Mouse (Mus musculus) CD4-positive, CD25-positive, alpha-beta regulatory T cell, adult 4 months (primary cell): ENCODE results near the gene 2610301B20Rik. TPM values are rescaled to one million over a fixed set of nuclear protein-coding genes. Genes with fewer than 3 reads are reported as not detected.
"Not testable (repeated sequence)": the region's sequence is repeated elsewhere in the genome, so short reads cannot be mapped to it uniquely, and the experiment has no call there.

Experiments
- ATAC-seq: one replicate; pipeline ENCODE4 v1.8.0; 2017
- polyA plus RNA-seq, 2 experiments: library from polyadenylated mRNA; unstranded; fragments of 100-300 nt; shearing (Covaris generic); gene quantifications; one replicate each; pipeline ENCODE4 v1.2.1; 2017

The 2610301B20Rik gene
- 1 to 10 TPM; 6.6 to 8.0 TPM for polyA plus RNA-seq

GRCm38 (mm10) chr4:10873920-10874665 is at the start of gene 2610301B20Rik:
Gene 2610301B20Rik, plus strand, starts transcription at chr4:10874498.
- ATAC-seq, result peak; percentile 83

GRCm38 (mm10) chr4:10833273-10833672 is 41.0 kb upstream of the 2610301B20Rik start:
- no peak for ATAC-seq

- ATAC-seq, result no peak
These were observed 38.8 kb upstream of the 2610301B20Rik start for GRCm38 (mm10) chr4:10835252-10836051.

- ATAC-seq, result no peak
These were observed 28.4 kb upstream of the 2610301B20Rik start for GRCm38 (mm10) chr4:10845848-10846247.

GRCm38 (mm10) chr4:10849812-10850211 is 24.5 kb upstream of the 2610301B20Rik start:
- ATAC-seq, result no peak

GRCm38 (mm10) chr4:10851013-10851412 is 23.3 kb upstream of the 2610301B20Rik start:
- no peak for ATAC-seq

- ATAC-seq, result no peak
These were observed 15.1 kb upstream of the 2610301B20Rik start for GRCm38 (mm10) chr4:10859174-10859573.

GRCm38 (mm10) chr4:10859911-10860581 is 14.3 kb upstream of the 2610301B20Rik start:
- ATAC-seq, result no peak

- ATAC-seq, result no peak
These were observed 13.5 kb upstream of the 2610301B20Rik start for GRCm38 (mm10) chr4:10860825-10861224.

- not testable (repeated sequence) for ATAC-seq
These were observed 11.4 kb upstream of the 2610301B20Rik start for GRCm38 (mm10) chr4:10862882-10863281.

- ATAC-seq, result no peak
These were observed 2.1 kb upstream of the 2610301B20Rik start for GRCm38 (mm10) chr4:10872231-10872630.

- ATAC-seq, result no peak
These were observed 1.4 kb upstream of the 2610301B20Rik start for GRCm38 (mm10) chr4:10872685-10873539.

- peak; percentile 0 for ATAC-seq
These were observed 764 bp upstream of the 2610301B20Rik start for GRCm38 (mm10) chr4:10873549-10873919.

- peak; percentile 40 for ATAC-seq
These were observed 422 bp downstream of the 2610301B20Rik start for GRCm38 (mm10) chr4:10874718-10875121.

- ATAC-seq, result no peak
These were observed 1.1 kb downstream of the 2610301B20Rik start for GRCm38 (mm10) chr4:10875407-10875806.

- ATAC-seq, result no peak
These were observed 2.8 kb downstream of the 2610301B20Rik start for GRCm38 (mm10) chr4:10877057-10877456.

- ATAC-seq, result no peak
These were observed 9.6 kb downstream of the 2610301B20Rik start for GRCm38 (mm10) chr4:10883740-10884408.

GRCm38 (mm10) chr4:10888835-10889234 is 14.5 kb downstream of the 2610301B20Rik start:
- no peak for ATAC-seq

- no peak for ATAC-seq
These were observed 22.0 kb downstream of the 2610301B20Rik start for GRCm38 (mm10) chr4:10896262-10896661.

- ATAC-seq, result peak; percentile 94
These were observed 22.6 kb downstream of the 2610301B20Rik start for GRCm38 (mm10) chr4:10896859-10897258.

- no peak for ATAC-seq
These were observed 31.0 kb downstream of the 2610301B20Rik start for GRCm38 (mm10) chr4:10905234-10905801.
